Mouse (Mus musculus) erythroblast, embryonic 14.5 days (primary cell): Measurements from ENCODE around the gene Mon2.

Experiments
- GATA1 ChIP-seq: IDR thresholded peaks from 2 replicates; pipeline ENCODE4 v1.6.1; 2012; ENCODE audit warnings: low read length, inconsistent platforms, mixed read lengths
- TAL1 ChIP-seq: IDR thresholded peaks from 3 replicates; pipeline ENCODE4 v1.6.1; 2012; ENCODE audit warnings: low read length, inconsistent platforms, mixed read lengths

- TF ChIP-seq GATA1 (no peak), TAL1 (no peak)
Observed at GRCm38 (mm10) chr10:123112056-123112786, 35.9 kb upstream of the Mon2 start.
